Mouse (Mus musculus): ENCODE results near the gene Filip1l.

The Filip1l gene

DNA sequence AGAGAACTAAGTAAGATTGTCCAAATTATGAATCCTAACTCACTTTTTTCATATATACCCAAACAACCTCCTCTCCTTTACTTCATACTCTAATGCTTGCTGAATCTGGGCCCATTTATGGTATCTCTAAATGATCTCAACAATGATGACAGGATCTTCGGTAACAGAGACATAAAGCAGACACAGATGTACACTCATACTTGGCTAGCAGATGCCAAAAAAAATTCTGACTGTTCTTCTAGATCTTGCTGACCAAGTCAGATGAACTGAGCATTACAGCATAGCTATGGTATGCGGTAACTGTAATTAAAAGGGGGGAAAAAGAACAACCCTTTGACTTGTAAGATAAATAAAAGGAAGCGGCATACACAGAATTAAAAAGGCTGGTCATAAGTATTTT is 210.6 kb downstream of the Filip1l start:
- no peak for DNase-seq (ENCODE audit: low read depth, low spot score)

DNA sequence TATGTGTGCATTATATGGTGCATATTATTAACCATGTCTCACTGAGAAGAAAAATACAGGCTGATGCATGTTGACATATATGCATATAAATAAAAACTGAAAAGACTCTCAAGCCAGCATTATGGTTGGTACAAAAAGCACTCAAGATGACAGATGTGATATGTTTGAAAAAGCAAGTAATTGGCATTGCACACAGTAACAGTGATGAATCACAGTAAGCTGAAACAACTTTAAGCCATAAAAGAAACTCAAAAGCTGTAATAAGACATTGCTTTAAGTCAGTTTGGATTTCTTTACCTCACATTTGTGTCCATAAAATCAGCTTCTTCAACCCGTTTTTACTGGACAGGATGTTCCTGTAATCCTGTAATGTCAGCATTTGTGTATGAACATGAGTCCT is 211.9 kb downstream of the Filip1l start:
- no peak for DNase-seq (ENCODE audit: low read depth, low spot score)

DNA sequence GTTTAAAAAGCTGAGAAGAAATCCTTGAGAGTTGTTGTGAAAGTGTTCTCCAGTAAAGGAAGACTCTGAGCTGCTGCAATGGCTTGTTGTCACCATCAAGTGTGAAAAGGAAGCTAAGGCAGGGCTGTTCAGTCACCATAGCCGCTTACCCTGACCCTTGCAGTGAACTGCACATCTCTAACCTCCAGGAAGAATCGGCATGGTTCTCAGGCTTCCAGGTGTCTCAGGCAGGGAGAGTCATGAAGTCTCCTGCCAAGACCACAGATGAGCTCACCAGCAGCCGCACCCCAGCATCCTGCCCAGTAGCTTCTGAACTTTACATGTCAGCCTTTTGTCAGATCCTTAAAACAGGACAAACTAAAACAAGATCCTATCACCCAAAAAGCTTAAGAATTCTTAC is 213.3 kb downstream of the Filip1l start:
- DNase-seq (ENCODE audit: low read depth, low spot score): no peak

DNA sequence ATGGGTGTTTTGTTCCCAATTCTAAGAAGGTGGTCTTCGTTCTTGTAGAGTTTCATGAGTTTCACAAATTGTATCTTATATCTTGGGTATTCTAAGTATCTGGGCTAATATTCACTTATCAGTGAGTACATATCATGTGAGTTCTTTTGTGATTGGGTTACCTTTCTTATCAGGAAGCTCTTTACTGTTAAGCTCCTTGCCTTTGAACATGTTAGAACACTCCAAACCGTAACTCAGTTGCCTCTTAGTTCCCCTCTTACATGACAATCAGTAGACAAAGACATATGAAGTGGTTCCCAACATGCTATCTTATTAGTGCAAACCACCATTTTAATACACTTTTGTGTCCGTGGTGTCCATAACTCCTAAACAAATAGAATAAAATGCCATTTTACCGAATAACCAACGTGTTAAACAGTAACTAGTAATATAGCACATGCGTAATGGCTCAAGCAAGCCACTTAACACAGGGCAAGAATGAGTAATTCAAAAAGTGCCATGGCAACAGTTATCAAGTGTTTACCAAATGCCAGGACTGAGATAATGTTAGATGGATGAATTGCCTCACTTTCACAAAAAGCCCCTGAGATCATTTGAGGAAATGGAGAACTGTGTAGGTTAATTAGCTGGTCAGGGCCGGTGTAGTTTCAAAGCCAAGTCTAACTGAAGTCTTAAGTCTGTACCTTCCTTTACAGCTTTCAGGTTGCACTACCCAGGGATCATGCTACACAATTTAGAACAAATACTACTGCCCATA is 215.9 kb downstream of the Filip1l start:
- DNase-seq (ENCODE audit: low read depth, low spot score): no peak

DNA sequence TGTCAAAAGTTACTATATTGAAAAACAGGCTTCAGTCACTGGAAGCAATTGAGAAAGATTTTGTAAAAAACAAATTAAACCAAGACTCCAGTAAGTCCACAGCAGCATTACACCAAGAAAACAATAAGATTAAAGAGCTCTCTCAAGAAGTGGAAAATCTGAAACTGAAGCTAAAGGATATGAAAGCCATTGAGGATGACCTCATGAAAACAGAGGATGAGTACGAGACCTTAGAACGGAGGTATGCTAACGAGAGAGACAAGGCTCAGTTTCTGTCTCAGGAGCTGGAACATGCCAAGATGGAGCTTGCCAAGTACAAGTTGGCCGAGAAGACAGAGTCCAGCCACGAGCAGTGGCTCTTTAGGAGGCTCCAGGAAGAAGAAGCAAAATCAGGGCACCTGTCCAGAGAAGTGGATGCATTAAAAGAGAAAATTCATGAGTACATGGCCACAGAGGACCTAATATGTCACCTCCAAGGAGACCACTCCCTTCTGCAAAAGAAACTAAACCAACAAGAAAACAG is 218.0 kb downstream of the Filip1l start:
- DNase-seq (ENCODE audit: low read depth, low spot score): no peak

DNA sequence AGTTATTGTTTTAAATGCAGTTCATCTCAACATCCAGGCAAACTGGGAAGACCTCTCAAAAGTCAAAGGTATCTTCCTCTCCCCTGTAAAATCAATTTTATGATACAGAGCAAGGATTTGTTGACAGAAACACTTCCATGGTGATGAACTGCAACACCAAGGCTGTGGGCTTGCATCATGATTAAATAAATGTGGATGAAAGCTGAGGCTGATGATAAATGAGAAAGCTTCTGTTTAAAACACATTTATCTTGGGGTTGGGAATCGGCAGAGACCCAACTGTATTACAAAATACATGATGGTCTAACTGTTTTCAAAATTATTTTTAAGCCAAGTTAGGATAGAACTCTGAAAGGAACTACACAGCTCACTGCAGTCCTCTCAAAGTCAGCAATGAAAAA is 220.9 kb downstream of the Filip1l start:
- no peak for DNase-seq (ENCODE audit: low read depth, low spot score)

DNA sequence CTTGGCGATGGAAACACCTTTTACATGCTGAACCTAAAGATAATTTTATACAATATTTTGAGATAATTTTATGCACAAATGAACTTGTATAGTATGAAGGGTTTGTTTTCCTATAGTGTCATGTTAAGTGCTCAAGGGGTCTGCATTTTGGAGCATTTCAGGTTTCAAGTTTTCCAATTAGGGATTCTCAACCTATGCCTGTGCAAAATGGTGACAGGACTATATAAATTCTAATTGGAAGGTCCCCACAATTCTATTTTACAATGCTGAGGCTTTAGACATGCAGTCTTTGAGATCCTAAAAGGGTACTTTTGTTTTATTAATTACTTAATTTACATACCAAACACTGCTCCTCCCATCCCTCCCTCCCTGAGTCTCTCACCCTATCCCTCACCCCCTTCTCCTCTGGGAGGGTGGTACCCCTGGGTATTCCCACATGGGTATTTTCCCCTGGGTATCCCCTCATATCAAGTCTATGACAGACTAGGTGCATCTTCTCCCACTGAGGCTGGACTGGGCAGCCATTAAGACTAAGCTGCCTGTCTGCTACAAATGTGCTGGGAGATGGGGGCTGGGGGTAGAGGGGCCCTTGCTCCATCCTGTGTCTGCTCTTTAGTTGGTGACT is 223.0 kb downstream of the Filip1l start:
- DNase-seq (ENCODE audit: low read depth, low spot score): no peak

DNA sequence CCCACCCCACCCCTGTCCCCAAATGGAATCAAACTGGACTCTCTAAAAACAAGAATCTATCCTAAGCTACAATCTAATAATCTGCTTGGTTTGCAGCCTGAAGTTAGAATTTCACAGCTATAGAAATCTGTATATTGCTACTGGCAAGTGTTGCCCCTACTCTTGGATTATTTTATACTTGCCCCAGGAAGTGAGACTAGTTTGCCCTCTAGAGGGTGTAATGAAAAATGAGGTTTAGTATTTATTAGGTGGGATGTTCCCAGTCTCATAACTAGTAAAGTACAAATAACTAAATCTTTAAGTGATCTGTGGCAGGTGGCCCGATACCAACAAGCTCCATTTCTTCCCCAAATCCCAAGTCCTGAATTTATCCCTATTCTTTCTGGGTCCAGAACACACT is 224.6 kb downstream of the Filip1l start:
- DNase-seq (ENCODE audit: low read depth, low spot score): peak; percentile 29

DNA sequence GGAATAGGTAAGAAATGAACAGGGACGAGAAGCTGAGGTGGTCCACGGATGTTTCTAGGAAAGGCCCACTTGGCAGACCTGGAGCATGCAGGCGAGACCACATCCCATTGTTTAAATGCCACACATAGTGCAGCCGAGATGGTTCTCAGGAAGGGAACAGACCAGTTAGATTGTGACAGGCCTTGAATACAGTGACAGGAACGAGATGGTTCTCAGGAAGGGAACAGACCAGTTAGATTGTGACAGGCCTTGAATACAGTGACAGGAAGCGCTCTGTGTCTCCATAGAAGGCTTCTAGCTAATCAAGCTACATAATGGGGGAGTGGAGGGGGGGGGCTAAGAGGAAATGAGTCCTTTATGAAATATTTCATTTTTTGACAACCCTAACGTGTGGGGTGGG is 227.1 kb downstream of the Filip1l start:
- DNase-seq (ENCODE audit: low read depth, low spot score): no peak

DNA sequence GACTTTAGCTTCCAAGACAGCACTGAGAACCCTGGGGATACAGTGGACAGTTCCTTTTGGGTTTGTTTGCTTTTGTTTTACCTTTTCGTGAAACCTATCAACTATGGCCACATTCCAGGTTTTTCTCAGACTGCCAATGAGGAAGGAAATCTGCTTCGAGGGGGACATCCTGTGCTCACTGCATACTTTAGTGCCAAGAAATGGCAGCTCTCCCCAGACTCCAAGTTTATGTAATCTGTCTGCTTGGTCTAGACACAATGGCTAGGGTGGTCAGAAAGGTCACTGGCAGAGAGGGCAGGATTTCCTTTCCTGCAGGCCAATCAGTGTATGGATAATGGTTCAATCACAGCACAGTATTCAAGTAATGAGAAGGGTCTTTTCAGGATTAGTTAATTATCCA is 229.1 kb downstream of the Filip1l start:
- DNase-seq (ENCODE audit: low read depth, low spot score): no peak

DNA sequence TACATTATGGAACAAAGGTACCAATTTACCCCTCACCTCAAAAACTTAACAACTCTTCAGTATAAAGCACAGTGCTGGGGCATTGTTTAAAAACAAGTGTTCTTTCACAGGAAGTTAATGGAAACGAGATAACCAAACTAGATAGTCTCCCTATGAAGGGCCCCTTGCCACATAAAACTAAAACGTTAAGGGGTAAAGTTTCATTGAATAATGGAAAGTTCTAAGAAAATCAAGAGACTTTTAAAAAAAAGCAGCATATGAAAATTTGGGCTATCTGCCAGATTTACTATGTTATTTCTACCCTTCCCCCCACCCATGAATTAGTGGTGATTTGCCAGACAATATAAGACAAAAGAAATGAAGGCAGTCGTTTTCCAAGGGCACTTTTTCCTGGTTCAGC is 232.3 kb downstream of the Filip1l start:
- DNase-seq (ENCODE audit: low read depth, low spot score): peak; percentile 44

DNA sequence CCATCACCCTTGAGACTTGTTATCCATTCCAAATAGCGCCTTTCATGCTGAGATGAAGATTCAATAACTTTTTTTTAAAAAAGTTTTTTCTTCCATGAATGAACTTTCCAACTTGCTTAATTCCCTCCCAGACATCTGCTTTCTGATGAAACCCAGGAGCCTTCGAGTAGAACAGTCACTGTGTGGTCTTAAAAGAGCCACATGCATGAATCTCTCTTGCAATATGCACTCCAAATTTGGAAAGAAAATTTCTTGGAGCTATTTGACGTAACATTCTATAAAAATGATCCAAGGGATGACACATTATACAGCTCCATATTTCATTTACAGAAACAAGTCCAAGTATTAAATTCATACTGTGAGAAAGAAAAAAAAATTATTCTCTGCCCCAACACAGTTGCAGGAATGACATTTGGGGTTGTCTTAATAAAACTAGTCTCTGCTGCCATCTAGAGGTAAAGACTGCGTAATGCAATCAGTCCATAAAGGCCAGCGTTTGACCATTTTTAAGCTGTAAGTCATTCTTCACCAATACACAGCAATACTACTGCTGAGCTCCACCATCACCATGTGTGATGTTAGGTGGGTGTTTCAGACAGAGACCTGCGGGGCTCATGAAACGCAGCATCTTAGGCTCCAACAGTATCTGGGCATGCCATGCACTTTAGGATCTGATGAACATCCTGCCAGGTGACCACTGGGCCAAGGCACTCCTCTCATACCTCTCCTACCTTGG is 240.7 kb downstream of the Filip1l start:
- DNase-seq (ENCODE audit: low read depth, low spot score): peak; percentile 61

DNA sequence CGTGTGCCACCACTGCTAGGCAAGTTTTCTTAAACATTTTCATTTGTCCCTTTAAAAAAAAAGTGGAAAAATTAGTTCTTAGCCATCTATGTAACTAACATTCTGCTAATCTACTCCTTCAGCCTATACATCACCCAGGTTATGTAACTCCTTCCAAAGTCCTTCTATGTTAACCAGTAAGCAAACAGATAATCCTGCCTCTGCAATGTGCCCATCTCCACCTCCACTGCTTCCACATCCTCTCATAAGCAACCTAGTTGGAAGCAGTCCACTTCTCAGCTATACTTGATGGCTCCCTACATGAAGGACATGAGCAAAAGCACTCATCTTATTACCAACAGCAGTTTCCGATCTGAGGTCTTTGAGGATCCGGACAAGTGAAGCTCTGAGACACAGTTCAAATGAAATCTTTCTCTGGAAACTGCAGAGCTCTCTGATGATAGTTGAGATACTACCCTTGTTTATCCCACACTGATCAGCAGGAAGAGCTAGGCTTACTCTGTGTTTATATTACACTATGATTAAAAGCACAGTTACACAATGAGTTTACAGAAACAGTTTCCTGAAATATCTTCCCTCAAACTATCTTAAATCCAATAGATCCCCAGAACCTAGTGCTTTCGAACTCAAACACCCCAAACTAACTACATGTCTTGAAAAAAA is 244.5 kb downstream of the Filip1l start:
- no peak for DNase-seq (ENCODE audit: low read depth, low spot score)

DNA sequence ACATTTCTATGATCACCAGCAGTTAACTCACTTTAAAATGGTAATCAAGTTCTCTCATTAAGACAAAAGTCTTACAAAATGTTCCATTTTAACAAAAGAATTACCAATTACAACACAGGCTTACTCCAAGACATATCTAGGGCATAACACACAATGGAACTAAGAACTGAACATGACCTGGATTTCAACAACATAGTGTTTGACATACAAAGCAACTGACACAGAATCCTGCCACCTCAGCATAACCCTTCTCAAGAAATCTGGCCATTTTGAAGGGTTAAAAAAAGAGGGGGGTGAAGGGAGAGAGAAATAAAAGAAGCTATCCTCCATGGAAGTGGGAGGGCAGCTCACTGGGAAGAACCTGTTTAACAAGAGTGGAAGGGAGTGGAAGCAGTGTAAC is 248.1 kb downstream of the Filip1l start:
- DNase-seq (ENCODE audit: low read depth, low spot score): no peak

DNA sequence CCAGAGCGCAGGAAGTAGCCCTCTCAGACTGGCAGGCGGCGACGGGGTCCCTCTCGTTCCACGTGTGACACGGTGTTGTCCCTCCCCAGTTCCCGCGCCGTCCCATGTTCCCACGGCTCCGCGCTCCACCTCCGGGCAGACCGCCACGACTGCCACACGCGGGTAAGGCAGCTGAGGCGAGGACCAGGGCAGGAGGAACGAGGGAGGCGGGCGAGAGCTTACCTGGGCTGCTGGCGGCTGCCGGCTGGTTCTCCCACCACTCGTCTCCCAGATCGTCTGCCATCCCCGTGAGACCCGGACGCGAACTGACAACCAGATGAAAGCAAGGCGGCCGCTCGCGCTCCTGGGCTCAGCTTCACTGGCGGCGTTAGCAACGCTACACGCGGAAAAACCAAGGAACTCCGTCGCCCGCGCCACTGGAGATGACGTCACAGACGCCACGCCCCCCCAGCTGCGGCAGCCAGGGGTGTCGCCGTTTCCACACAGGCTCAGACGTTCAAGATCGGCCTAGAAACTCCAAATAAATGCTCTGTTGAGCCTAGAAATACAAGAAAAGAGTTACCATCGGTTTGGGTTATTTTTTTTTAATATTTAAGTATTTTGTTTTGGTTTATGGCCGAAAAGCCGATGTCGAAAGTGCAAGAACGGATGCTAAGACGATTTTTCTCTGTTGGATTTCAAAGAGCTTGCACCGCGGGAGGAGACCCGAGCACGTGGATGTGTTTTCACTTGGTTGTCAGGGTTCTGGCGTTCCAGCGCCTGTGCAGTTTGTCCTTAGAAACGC is 253.7 kb downstream of the Filip1l start, which contains the start of gene Cmss1:
Gene Cmss1 (minus strand): TSS at position 421 of the 784 bp plus-strand sequence.
- peak; percentile 92 for DNase-seq (ENCODE audit: low read depth, low spot score)

DNA sequence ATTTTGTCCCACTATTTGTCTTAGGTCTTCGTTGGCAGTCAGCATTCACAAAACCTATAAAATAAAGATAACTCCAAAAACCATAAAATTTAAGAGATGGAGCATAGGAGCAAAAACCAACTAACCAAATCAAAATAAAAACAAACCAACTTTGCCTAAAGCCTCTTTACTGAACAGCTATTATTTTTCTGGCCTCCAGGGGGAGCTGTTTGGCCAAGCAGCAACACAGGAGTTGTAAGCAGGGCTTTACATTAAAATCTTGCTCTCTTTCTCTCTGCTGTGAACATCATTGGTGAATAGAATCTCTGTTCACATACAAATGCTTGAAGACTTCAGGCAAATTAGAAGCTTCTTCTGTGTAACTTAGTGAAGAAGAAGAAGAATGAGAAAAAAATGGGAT is 258.9 kb downstream of the Filip1l start:
- DNase-seq (ENCODE audit: low read depth, low spot score): peak; percentile 60
